Mouse (Mus musculus) forebrain, embryonic 10.5 days (tissue): ENCODE measurements around the gene Dcun1d1. TPM values are rescaled to one million over a fixed set of nuclear protein-coding genes. Genes with fewer than 3 reads are reported as not detected.
A peak's percentile ranks its signal among the peaks of the same experiment; 100 is the strongest.

Experiments
- DNase-seq: peaks from one replicate; pipeline ENCODE4 v3.0.0-alpha.2; 2017; ENCODE audit warnings: low spot score; ENCODE audit errors: extremely low spot score
- H3K27ac ChIP-seq: fragments of 300-500 bp; sonication (generic); 2 replicates; pipeline ENCODE4 v1.5.1; 2016; ENCODE audit warnings: mild to moderate bottlenecking
- H3K27me3 ChIP-seq: fragments of 300-500 bp; sonication (generic); 2 replicates; pipeline ENCODE4 v1.6.1; 2016; ENCODE audit warnings: mild to moderate bottlenecking; ENCODE audit not compliant: poor library complexity, severe bottlenecking
- H3K36me3 ChIP-seq: fragments of 300-500 bp; sonication (generic); replicated peaks from 2 replicates; pipeline ENCODE4 v1.6.1; 2016; ENCODE audit warnings: mild to moderate bottlenecking, moderate library complexity
- H3K4me1 ChIP-seq: fragments of 300-500 bp; sonication (generic); 2 replicates; pipeline ENCODE4 v1.6.1; 2016
- H3K4me3 ChIP-seq: fragments of 300-500 bp; sonication (generic); 2 replicates; pipeline ENCODE4 v1.5.1; 2016; ENCODE audit warnings: mild to moderate bottlenecking, moderate library complexity
- H3K9me3 ChIP-seq: fragments of 300-500 bp; sonication (generic); 2 replicates; pipeline ENCODE4 v1.6.1; 2016; ENCODE audit warnings: mild to moderate bottlenecking, moderate library complexity
- WGBS: fragments of 180-500 bp; shearing (Covaris S2); methylation state at CpG from one replicate; pipeline ENCODE4 v1.1.7; 2016; 5-methylcytosine and 5-hydroxymethylcytosine counted together
- polyA plus RNA-seq: library from polyadenylated mRNA; unstranded; fragments of >200 nt; fragmentation: Nextera tagmentation; extraction: Ambion mirVana; gene quantifications from 2 replicates; pipeline ENCODE4 v1.2.1, GENCODE M21; 2016

Dcun1d1 gene
- polyA plus RNA-seq, 1 experiment from 2014 or later: 111 TPM

DNA sequence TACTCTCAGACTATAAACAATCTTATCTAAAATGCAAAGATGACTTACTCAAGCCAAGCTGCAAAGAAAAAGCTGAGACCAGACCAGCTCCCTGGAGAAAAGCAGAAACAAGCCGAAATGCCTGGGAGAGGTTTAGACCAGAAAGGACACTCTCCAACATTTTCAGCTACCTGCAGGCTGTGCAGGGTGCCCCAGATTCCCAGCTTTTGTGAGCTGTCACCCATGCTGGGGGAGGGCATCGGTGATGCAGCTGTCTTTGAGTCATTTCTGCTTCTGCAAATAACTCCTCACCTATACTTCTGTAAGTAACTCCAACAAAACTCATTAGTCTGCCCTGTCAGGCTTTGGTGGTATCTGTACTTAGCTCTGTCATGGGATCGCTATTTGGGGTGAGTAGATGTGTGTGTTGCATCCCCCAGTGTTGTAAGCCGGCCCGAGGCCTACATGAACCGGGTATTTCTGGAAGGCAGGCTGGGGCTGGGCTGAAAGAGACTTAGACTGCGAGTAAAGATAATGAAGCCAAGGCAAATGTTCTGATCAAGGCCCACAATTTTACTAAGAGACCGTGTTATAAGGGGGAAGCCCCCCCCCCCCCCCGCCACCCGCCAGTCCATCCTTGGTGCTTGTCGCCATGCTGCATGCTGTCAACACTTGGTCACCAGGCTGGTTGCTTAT is 17.8 kb upstream of the Dcun1d1 start:
- no peak for DNase-seq
- Histone ChIP-seq H3K4me1 (no peaks in the 10 kb centered on the region), H3K27ac (no peak overlapping the region), H3K27me3 (no peaks in the 10 kb centered on the region), H3K36me3 (peaks cover 23% of the 10 kb centered on the region), H3K9me3 (no peaks in the 10 kb centered on the region), H3K4me3 (no peak overlapping the region)
- WGBS: 93% methylated on average over 11 of the region's 11 CpGs

DNA sequence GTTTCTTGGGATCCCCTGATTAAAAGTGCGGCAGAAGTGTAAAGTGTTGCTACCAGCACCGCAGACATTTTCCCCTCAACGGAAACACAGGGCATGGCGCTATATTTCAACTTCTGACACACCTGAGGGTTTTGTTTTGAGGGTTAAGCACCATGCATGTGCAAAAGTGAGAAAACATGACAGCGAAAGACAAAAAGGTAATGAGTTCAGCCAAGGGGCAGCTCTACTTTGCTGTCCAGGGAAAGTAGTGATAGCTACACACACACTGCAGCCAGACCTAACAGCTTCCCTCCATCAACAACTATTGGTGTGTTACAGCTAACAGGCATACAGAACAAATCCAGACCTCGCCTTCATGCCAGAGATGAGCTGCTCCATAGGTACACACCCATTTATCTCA is 16.6 kb upstream of the Dcun1d1 start:
- Histone ChIP-seq H3K36me3 (peaks cover 14% of the 10 kb centered on the region; the same call in 1 of the 2 replicates), H3K27me3 (no peaks in the 10 kb centered on the region), H3K9me3 (no peaks in the 10 kb centered on the region), H3K27ac (no peak overlapping the region), H3K4me3 (no peak overlapping the region), H3K4me1 (no peaks in the 10 kb centered on the region)
- no peak for DNase-seq
- WGBS: 91% methylated on average over 6 of the region's 6 CpGs

DNA sequence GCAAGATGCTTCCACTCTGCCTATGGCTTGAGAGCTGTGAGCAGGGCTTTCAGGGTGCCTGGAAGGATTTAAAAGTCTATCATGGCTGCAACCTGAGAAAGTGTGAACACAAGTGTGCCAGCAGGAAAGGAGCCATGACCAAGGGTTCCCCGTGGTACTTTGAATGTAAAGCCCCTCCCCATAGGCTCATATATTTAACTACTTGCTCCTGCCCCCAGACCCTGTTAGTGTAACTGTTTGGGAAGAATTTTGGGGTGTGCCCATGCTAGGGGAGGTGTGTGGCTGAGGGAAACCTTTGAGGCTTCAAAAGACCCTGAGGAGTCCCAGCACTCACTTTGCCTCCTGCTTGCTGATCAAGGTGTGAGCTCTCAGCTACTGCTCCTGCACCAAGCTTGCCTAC is 15.9 kb upstream of the Dcun1d1 start:
- Histone ChIP-seq H3K4me3 (no peak overlapping the region), H3K36me3 (peaks cover 11% of the 10 kb centered on the region; the same call in 1 of the 2 replicates), H3K27ac (no peak overlapping the region), H3K9me3 (no peaks in the 10 kb centered on the region), H3K27me3 (no peaks in the 10 kb centered on the region), H3K4me1 (no peaks in the 10 kb centered on the region)
- no peak for DNase-seq
- WGBS: 65% methylated on average over 1 of the region's 1 CpGs

DNA sequence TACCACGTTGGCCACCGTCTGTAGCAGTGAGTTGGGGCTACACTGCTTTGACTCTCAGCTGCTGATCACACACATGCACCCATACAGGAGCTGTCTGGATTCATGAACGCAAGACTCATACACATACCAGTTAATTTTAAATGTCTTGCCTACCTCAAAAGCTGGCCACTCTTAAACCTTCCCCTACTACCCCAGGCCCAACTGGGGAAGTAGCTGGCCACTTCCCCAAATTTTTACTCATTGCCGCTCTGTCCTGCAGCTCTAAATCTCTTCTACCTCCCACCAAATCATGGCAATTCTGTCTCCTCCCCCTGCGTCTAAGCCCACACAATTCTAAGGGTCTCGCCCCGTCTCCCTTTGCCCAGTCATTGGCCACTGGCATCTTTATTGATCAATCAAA is 11.0 kb upstream of the Dcun1d1 start:
- no peaks in the 10 kb centered on the region for H3K9me3 ChIP-seq
- no peak overlapping the region for H3K4me3 ChIP-seq
- 92% methylated on average over 7 of the region's 7 CpGs for WGBS
- no peaks in the 10 kb centered on the region for H3K4me1 ChIP-seq
- no peak for DNase-seq
- no peaks in the 10 kb centered on the region for H3K36me3 ChIP-seq
- H3K27me3 ChIP-seq: no peaks in the 10 kb centered on the region
- no peak overlapping the region for H3K27ac ChIP-seq

DNA sequence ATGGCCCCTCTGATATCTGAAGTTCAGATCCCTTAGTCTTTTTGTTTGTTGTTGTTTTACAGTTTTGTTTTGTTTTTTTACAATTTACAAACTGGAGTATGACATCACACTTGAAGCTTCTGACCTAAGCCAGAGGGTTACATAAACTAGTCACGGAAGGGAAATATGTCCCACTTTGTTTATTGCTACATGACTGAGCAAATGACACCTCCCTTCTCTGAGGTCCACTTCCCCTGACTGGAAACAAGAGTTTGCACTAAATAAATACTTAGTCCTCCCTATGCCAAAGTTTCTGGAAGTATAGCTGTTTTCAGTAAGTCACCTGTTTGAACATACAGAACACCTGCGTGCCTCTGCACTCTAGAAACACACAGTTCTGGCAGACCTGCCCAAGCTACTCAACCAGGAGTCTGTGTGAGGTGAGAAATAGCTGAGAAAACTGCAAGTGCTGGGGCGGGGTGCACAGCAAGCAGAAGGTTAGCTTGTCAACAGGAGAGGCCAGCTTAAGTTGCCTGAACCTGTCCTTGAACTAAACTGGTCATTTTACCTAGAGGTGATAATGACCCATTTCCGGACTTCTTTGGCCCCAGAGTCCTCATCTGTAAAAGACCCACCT is 3.4 kb upstream of the Dcun1d1 start:
- Histone ChIP-seq H3K27ac (no peak overlapping the region), H3K9me3 (no peaks in the 10 kb centered on the region), H3K4me1 (no peaks in the 10 kb centered on the region), H3K36me3 (peaks cover 5% of the 10 kb centered on the region; the same call in 1 of the 2 replicates), H3K27me3 (no peaks in the 10 kb centered on the region), H3K4me3 (no peak overlapping the region)
- WGBS: 90% methylated on average over 4 of the region's 4 CpGs
- no peak for DNase-seq

DNA sequence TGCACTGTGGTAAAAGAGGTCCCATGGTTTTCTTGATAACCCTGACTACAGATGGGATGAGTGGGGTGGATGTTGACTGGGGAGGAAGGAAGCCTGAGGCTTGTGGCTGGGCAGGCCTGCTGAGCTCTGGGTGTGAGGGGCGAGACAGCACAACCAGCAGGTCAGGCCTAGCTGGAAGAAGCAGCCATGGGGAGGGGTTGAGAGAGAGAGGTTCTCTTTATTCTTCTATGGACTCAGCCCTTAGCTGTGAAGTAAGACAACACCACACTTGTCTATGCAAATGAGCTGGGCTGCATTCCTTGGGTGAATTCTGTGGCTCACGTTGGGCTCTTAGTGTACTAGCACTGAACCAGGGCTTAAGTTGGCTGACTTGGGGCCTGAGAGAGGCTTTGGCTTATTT is 2.8 kb upstream of the Dcun1d1 start:
- no peak overlapping the region for H3K27ac ChIP-seq
- no peak overlapping the region for H3K4me3 ChIP-seq
- H3K9me3 ChIP-seq: no peaks in the 10 kb centered on the region
- DNase-seq: no peak
- no peaks in the 10 kb centered on the region for H3K4me1 ChIP-seq
- H3K27me3 ChIP-seq: no peaks in the 10 kb centered on the region
- peaks cover 5% of the 10 kb centered on the region; the same call in 1 of the 2 replicates for H3K36me3 ChIP-seq
- WGBS: 42% methylated on average over 2 of the region's 2 CpGs

DNA sequence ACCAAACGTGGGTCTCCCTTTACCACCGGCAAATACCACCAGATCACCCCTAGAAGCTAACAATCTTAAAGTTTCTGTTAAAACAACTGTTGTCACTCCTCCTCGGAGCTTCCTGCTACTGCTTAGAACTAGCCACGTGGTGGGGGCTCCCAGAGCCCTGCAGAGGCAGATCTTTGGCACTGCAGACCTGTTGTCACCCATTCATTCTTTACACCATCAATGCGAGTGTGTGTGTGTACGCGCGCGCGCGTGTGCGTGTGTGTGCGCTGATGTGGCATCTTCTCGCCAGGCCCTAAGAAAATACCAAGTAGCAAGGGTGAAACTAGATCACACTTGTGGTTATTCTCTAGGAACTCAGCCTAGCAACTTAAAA is 3.9 kb downstream of the Dcun1d1 start:
- H3K36me3 ChIP-seq: peaks cover 4% of the 10 kb centered on the region; the same call in 1 of the 2 replicates
- H3K9me3 ChIP-seq: no peaks in the 10 kb centered on the region
- DNase-seq: peak; percentile 40
- 4% methylated on average over 14 of the region's 14 CpGs for WGBS
- H3K4me1 ChIP-seq: peaks cover 38% of the 10 kb centered on the region
- H3K27me3 ChIP-seq: no peaks in the 10 kb centered on the region
- peak overlapping the region; percentile 97 for H3K27ac ChIP-seq
- H3K4me3 ChIP-seq: peak overlapping the region; percentile 90

DNA sequence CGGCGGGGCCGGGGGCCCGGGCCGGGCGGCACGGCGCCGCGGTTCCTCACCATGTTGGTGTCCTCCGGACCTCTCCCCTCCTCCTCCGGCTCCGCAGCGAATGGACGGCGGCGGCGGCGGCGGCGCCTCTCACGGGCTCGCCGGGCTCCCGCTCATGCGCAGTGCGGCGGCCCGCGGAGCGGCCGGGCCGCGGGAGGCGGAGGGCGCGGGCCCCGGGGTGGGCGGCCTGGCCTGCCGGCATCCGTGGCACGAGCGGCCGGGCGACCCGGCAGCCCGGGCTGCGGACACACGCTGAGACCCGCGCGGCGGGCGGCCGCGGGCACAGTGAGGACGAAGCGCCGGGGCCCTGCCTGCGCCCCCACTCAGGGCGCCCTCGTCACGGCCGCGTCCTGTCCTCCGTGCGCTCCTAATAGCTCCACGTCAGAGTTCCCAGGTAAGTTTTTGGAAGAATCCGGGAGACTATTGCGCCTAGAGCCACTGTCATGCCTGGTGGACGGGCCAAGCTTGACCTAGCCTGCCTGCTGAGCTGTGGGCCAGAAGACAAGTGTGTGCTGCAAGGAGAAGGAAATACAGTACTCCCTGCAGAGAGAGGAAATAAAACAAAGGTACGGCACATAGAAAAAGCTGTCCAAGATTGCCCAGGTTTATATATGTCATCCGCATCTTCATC is 4.4 kb downstream of the Dcun1d1 start:
- DNase-seq: peak; percentile 70
- no peaks in the 10 kb centered on the region for H3K27me3 ChIP-seq
- WGBS: 1% methylated on average over 46 of the region's 73 CpGs
- peak overlapping the region; percentile 97 for H3K27ac ChIP-seq
- no peaks in the 10 kb centered on the region for H3K9me3 ChIP-seq
- no peaks in the 10 kb centered on the region; the same call in 1 of the 2 replicates for H3K36me3 ChIP-seq
- H3K4me1 ChIP-seq: peaks cover 38% of the 10 kb centered on the region
- peak overlapping the region; percentile 90 for H3K4me3 ChIP-seq

DNA sequence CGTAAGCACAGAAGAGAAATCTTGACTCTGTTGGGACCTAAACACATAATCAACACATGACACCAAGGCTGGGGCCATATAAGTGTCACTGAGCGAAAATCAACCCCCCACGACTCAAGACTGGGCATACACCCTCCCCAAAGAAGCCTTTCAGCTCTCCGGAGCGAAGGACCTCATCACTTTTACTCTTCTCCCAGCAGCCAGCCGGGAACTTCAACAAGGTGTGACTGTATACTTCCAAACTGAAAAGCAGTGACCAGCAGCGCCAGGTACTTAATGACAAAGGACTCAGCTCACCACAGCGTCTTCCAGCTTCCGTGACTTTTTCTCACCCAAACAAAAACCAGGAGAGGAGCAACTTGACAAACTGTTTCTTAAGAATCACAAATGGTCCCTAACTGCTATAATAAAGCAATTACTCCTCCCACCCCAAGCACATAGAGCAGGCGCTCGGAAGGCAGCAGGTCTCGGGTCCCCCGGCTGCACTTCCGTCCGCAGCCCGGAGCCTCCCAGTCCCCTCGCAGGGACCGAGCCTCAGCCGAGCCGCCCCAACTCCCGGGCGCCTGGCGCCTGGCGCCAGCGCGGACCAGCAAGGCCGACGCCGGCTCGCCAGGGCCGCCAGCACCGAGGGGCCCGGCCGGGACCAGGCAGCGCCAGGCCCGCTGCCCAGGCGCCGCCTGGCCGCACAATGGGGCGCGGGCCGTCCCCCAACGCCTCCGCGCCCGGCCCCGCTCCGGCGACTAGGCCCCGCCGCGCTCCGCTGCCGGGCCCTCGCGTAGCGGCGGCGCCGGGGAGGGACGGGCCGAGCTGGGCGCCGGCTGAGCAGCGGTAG is 5.1 kb downstream of the Dcun1d1 start:
- peak overlapping the region; percentile 90 for H3K4me3 ChIP-seq
- no peaks in the 10 kb centered on the region for H3K9me3 ChIP-seq
- under 1% methylated on average over 58 of the region's 65 CpGs for WGBS
- H3K27me3 ChIP-seq: no peaks in the 10 kb centered on the region
- peak overlapping the region; percentile 97 for H3K27ac ChIP-seq
- peaks cover 38% of the 10 kb centered on the region for H3K4me1 ChIP-seq
- peak; percentile 61 for DNase-seq
- H3K36me3 ChIP-seq: no peaks in the 10 kb centered on the region

DNA sequence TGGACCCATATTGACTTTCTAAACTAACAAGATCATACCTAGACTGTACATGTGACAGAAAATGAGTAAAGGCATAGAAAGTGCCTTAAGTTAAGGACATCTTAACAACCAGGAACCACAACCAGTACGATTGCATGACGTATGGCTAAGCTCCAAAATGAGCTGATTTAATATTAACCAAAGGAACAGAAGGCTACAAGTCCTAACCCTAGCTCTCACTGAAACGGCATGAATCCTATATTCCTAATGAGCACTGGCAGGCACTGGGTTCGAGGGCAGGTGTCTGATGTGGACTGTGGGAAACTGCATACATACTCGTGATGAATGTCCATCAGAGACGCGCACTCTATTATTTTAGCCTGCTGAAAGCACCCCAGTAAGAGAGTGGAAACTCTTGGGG is 5.9 kb downstream of the Dcun1d1 start:
- Histone ChIP-seq H3K36me3 (no peaks in the 10 kb centered on the region), H3K27me3 (no peaks in the 10 kb centered on the region), H3K4me3 (peak overlapping the region; percentile 90), H3K4me1 (peaks cover 38% of the 10 kb centered on the region), H3K9me3 (no peaks in the 10 kb centered on the region), H3K27ac (peak overlapping the region; percentile 97)
- no peak for DNase-seq
- 45% methylated on average over 7 of the region's 7 CpGs for WGBS

DNA sequence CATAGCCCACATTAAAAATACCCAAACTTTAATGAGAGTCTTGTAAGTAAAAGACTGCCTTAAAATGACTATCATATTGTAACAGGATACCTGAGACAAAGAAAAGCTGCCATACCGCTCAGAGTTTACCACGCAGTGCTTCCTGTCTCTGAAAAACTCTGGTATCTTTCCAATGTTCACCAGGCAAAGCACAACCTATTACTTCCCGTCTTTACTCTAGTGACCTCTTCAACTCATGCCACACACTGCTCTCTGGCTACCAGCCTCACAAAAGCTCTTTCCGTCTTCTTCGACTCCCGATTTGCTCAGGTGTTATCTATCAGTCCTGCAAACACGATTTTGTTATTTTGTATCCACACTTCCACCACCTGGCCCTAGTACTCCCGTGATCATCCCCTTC is 7.4 kb downstream of the Dcun1d1 start:
- DNase-seq: no peak
- Histone ChIP-seq H3K4me3 (no peak overlapping the region), H3K36me3 (no peaks in the 10 kb centered on the region), H3K27me3 (no peaks in the 10 kb centered on the region), H3K4me1 (peaks cover 38% of the 10 kb centered on the region), H3K9me3 (no peaks in the 10 kb centered on the region), H3K27ac (no peak overlapping the region)
- 73% methylated on average over 8 of the region's 8 CpGs for WGBS

DNA sequence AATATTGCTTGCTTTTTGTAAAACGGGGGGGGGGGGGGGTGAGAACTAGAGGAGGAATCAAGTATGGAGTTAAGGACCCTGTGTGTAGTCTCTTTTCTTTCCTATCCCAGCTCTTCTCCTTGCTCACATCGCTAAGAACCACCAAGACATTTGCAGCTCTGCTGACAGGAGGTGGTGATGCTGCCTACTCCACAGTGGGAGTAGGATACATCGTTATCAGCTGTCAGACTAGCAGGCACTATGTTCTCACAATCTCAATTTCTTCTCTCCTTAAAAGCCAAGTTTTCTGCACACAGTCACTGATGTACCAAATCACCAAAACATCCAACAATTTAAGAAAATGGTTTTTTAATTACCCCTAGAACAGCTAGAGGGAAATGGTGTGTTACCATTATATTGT is 7.8 kb downstream of the Dcun1d1 start:
- no peaks in the 10 kb centered on the region for H3K9me3 ChIP-seq
- 83% methylated on average over 3 of the region's 3 CpGs for WGBS
- H3K4me1 ChIP-seq: peaks cover 37% of the 10 kb centered on the region
- DNase-seq: no peak
- no peak overlapping the region for H3K27ac ChIP-seq
- no peaks in the 10 kb centered on the region for H3K36me3 ChIP-seq
- H3K4me3 ChIP-seq: no peak overlapping the region
- H3K27me3 ChIP-seq: no peaks in the 10 kb centered on the region
